Mouse (Mus musculus): Measurements from ENCODE around the gene Olfm1. TPM values are rescaled to one million over a fixed set of nuclear protein-coding genes. Genes with fewer than 3 reads are reported as not detected.

Gene Olfm1
- polyA plus RNA-seq, 1 experiment: 2.1 TPM

GRCm38 (mm10) chr2:28209653-28210052, 16.9 kb downstream of the Olfm1 start:
- no peak overlapping the region for H3K4me3 ChIP-seq (ENCODE audit: control insufficient read depth, low read depth, low read length)
- peaks cover 14% of the 10 kb centered on the region for H3K4me1 ChIP-seq (ENCODE audit: control insufficient read depth, insufficient read depth, low read length)
- TF ChIP-seq POLR2A (IDR thresholded peaks at IDR 0.05; ENCODE audit: control insufficient read depth, low read depth, low read length): no peak
- no peak for TF ChIP-seq CTCF (IDR thresholded peaks at IDR 0.05; ENCODE audit: control insufficient read depth, insufficient read depth, insufficient replicate concordance, low read depth, low read length)
- no peaks in the 10 kb centered on the region for H3K36me3 ChIP-seq (ENCODE audit: control insufficient read depth, insufficient read depth, low read length)
- H3K27me3 ChIP-seq (ENCODE audit: control insufficient read depth, insufficient read depth, low read length): no peaks in the 10 kb centered on the region
- no peak overlapping the region for H3K27ac ChIP-seq (ENCODE audit: control insufficient read depth, insufficient read depth, low read depth, low read length)

- Histone ChIP-seq H3K4me3 (ENCODE audit: control insufficient read depth, low read depth, low read length) (no peak overlapping the region), H3K36me3 (ENCODE audit: control insufficient read depth, insufficient read depth, low read length) (no peaks in the 10 kb centered on the region), H3K27me3 (ENCODE audit: control insufficient read depth, insufficient read depth, low read length) (no peaks in the 10 kb centered on the region), H3K27ac (ENCODE audit: control insufficient read depth, insufficient read depth, low read depth, low read length) (no peak overlapping the region), H3K4me1 (ENCODE audit: control insufficient read depth, insufficient read depth, low read length) (peaks cover 8% of the 10 kb centered on the region)
- TF ChIP-seq POLR2A (IDR thresholded peaks at IDR 0.05; ENCODE audit: control insufficient read depth, low read depth, low read length): no peak
Observed at GRCm38 (mm10) chr2:28210273-28210672, 17.5 kb downstream of the Olfm1 start.

GRCm38 (mm10) chr2:28211531-28212281, 18.9 kb downstream of the Olfm1 start:
- H3K4me3 ChIP-seq (ENCODE audit: control insufficient read depth, low read depth, low read length): no peak overlapping the region
- H3K4me1 ChIP-seq (ENCODE audit: control insufficient read depth, insufficient read depth, low read length): no peaks in the 10 kb centered on the region; the same call in 1 of the 2 replicates
- TF ChIP-seq POLR2A (IDR thresholded peaks at IDR 0.05; ENCODE audit: control insufficient read depth, low read depth, low read length) (no peak), CTCF (IDR thresholded peaks at IDR 0.05; ENCODE audit: control insufficient read depth, insufficient read depth, insufficient replicate concordance, low read depth, low read length) (no peak)
- no peaks in the 10 kb centered on the region for H3K36me3 ChIP-seq (ENCODE audit: control insufficient read depth, insufficient read depth, low read length)
- H3K27me3 ChIP-seq (ENCODE audit: control insufficient read depth, insufficient read depth, low read length): no peaks in the 10 kb centered on the region
- no peak overlapping the region for H3K27ac ChIP-seq (ENCODE audit: control insufficient read depth, insufficient read depth, low read depth, low read length)

- Histone ChIP-seq H3K27me3 (ENCODE audit: control insufficient read depth, insufficient read depth, low read length) (no peaks in the 10 kb centered on the region), H3K27ac (ENCODE audit: control insufficient read depth, insufficient read depth, low read depth, low read length) (no peak overlapping the region), H3K4me1 (ENCODE audit: control insufficient read depth, insufficient read depth, low read length) (no peaks in the 10 kb centered on the region), H3K4me3 (ENCODE audit: control insufficient read depth, low read depth, low read length) (no peak overlapping the region), H3K36me3 (ENCODE audit: control insufficient read depth, insufficient read depth, low read length) (no peaks in the 10 kb centered on the region)
- TF ChIP-seq CTCF (IDR thresholded peaks at IDR 0.05; ENCODE audit: control insufficient read depth, insufficient read depth, insufficient replicate concordance, low read depth, low read length) (no peak), POLR2A (IDR thresholded peaks at IDR 0.05; ENCODE audit: control insufficient read depth, low read depth, low read length) (no peak)
Observed at GRCm38 (mm10) chr2:28212911-28213310, 20.1 kb downstream of the Olfm1 start.

- TF ChIP-seq POLR2A (IDR thresholded peaks at IDR 0.05; ENCODE audit: control insufficient read depth, low read depth, low read length): no peak
- TF ChIP-seq CTCF (IDR thresholded peaks at IDR 0.05; ENCODE audit: control insufficient read depth, insufficient read depth, insufficient replicate concordance, low read depth, low read length): no peak
- H3K36me3 ChIP-seq (ENCODE audit: control insufficient read depth, insufficient read depth, low read length): no peaks in the 10 kb centered on the region
- H3K27me3 ChIP-seq (ENCODE audit: control insufficient read depth, insufficient read depth, low read length): no peaks in the 10 kb centered on the region
- no peak overlapping the region for H3K27ac ChIP-seq (ENCODE audit: control insufficient read depth, insufficient read depth, low read depth, low read length)
- H3K4me3 ChIP-seq (ENCODE audit: control insufficient read depth, low read depth, low read length): no peak overlapping the region
- no peaks in the 10 kb centered on the region for H3K4me1 ChIP-seq (ENCODE audit: control insufficient read depth, insufficient read depth, low read length)
Observed at GRCm38 (mm10) chr2:28216211-28216775, 23.5 kb downstream of the Olfm1 start.

- H3K4me1 ChIP-seq (ENCODE audit: control insufficient read depth, insufficient read depth, low read length): no peaks in the 10 kb centered on the region
- H3K4me3 ChIP-seq (ENCODE audit: control insufficient read depth, low read depth, low read length): no peak overlapping the region
- H3K36me3 ChIP-seq (ENCODE audit: control insufficient read depth, insufficient read depth, low read length): no peaks in the 10 kb centered on the region
- TF ChIP-seq CTCF (IDR thresholded peaks at IDR 0.05; ENCODE audit: control insufficient read depth, insufficient read depth, insufficient replicate concordance, low read depth, low read length): no peak
- no peak for TF ChIP-seq POLR2A (IDR thresholded peaks at IDR 0.05; ENCODE audit: control insufficient read depth, low read depth, low read length)
- no peak overlapping the region for H3K27ac ChIP-seq (ENCODE audit: control insufficient read depth, insufficient read depth, low read depth, low read length)
- H3K27me3 ChIP-seq (ENCODE audit: control insufficient read depth, insufficient read depth, low read length): no peaks in the 10 kb centered on the region
Observed at GRCm38 (mm10) chr2:28217783-28218182, 25.0 kb downstream of the Olfm1 start.

- TF ChIP-seq CTCF (IDR thresholded peaks at IDR 0.05; ENCODE audit: control insufficient read depth, insufficient read depth, insufficient replicate concordance, low read depth, low read length): no peak
- no peak for TF ChIP-seq POLR2A (IDR thresholded peaks at IDR 0.05; ENCODE audit: control insufficient read depth, low read depth, low read length)
- no peaks in the 10 kb centered on the region for H3K27me3 ChIP-seq (ENCODE audit: control insufficient read depth, insufficient read depth, low read length)
- no peaks in the 10 kb centered on the region for H3K36me3 ChIP-seq (ENCODE audit: control insufficient read depth, insufficient read depth, low read length)
- no peak overlapping the region for H3K27ac ChIP-seq (ENCODE audit: control insufficient read depth, insufficient read depth, low read depth, low read length)
- no peak overlapping the region for H3K4me3 ChIP-seq (ENCODE audit: control insufficient read depth, low read depth, low read length)
- no peaks in the 10 kb centered on the region for H3K4me1 ChIP-seq (ENCODE audit: control insufficient read depth, insufficient read depth, low read length)
Observed at GRCm38 (mm10) chr2:28218651-28219356, 26.0 kb downstream of the Olfm1 start.
